Mouse (Mus musculus): ENCODE results near the gene Gm21119.
"Not testable (repeated sequence)": the region's sequence is repeated elsewhere in the genome, so short reads cannot be mapped to it uniquely, and the experiment has no call there.

Gene Gm21119

DNA sequence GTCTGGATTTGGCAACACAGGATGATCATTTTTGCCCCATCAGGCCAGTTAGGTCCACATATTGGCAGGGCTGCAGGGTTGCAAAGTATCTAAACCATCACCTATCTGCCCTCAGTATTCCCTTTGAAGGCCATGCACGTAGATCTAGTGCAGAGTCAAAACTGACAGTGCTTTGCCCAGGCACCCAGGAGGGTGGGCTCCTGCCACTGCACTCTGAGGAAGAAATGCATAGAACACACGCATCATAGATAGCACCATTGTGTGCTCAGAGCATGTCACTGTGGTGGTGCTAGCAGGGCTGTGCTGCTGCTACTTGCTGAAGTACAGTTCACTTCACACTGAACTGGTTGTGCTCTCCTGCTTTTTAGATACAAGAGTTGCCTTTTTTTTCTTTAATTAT, at the start of gene Gm21119:
Gene Gm21119, plus strand, starts transcription at position 301 of the 400 bp plus-strand sequence.
- not testable (repeated sequence) for DNase-seq (ENCODE audit: low read depth, low spot score)

DNA sequence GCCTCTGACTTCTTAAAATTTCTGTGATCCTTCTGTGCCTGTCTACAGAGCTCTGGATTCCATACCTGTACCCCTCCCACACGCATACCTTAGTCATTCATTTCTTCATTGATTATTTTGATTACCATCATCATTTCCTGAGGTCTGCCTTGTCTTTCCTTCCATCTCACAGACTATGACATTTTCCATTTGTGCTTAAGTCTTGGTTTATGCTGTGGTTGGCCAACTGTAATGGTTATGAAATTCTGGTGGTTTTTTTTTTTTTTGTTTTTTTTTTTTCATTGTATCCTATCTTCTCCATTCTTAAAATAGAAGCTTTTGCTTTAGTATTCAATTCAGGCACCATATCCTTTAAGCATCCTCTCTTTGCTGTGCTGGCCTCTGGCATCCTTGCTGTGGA, 48.0 kb upstream of the Gm21119 start:
- not testable (repeated sequence) for DNase-seq (ENCODE audit: low read depth, low spot score)

DNA sequence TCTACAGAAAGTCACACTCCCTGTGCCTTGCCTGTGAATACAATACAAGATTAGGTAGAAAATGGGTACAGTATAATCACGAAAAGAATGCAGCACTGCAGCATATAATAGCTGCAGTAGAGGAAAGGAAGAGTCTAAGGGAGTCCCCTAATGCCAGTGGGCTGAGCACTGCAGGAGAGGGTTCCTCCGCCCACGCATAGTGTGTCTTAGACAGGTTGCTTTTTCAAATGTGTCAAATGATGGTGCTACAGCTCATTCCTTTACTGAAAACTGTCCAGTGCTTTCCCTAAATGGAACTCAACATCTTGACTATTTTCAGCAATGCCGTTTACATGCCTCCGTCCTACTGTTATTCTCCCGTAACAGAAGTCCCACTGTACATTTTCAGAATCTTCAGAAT, 33.6 kb upstream of the Gm21119 start:
- not testable (repeated sequence) for DNase-seq (ENCODE audit: low read depth, low spot score)

DNA sequence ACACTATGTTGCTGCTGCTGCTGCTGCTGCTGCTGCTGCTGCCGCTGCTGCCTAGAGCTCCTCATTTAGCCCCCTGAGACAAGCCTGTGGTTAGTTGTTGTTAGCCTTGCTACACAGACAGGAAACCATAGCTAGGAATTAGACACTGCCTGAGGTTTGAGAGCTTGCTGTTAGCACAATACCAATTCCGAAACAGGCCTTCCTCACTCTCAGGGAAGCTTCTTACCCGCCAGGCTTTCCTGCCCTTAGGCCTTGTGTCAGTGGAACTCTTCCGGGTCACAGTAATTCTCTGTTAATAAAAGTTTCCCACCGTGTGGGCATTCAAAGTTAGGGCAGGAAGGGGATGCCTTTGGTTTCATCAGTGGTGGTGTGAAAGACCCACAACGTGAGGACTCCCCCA, 31.9 kb upstream of the Gm21119 start:
- not testable (repeated sequence) for DNase-seq (ENCODE audit: low read depth, low spot score)

DNA sequence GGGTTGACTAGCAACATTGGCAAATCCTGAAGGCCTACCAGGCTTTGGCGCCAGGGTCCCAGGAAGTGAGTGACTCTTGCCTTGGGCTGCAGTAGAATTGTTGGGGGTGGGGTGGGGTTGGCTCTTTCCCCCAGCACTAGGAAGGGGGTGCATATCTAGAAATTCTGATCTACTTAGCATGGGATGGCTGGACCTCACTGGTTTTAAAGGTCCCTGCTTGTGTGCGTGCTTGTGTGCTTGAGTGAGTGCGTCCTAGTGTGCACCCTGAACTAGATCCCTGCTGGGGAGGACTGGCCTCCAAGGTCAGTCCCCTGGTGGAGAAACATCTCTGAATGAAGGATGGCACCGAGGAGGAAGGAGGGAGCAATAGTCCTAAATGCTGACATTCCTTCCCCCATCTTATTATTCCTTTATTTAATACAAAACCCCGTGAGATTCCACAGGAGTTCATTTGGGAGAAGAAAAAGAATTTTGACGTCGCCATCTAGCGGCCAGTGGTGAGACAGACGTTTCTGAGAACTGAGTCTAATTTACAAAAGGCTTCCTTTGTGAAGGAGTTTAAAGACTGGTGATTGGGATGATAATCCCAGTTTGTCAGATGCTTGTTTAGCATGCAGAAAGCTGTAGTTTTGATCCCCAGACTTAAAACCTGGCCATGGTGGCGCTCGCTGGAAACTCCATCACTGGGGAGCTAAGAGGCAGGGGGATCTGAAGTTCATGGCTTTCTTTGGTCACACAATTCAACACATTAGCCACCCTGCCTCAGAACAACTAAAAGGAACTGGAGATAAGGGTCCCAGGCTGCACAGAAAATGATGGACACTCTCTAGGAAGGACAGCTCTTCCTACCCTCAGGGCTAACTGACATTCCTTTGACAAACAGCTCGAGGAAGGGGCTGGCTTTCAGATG, 26.2 kb upstream of the Gm21119 start:
- DNase-seq (ENCODE audit: low read depth, low spot score) = peak; percentile 19

DNA sequence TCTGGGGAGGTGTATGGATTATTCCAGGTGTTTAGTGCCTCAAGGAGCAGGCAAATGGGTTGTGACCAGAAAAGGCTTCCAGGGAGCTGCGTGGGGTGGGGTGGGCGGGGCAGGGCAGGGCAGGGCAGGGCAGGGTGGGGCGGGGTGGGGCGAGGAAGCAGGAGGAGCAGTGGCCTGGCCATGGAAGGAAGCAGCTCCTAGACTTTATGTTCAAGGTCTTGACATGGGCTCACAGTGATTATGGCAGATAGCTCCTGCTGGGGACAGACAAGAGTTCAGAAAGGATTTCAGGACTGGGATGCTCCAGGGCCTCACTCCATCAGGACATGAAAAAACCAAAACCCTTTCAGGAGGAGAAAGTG, 25.6 kb upstream of the Gm21119 start:
- not testable (repeated sequence) for DNase-seq (ENCODE audit: low read depth, low spot score)

DNA sequence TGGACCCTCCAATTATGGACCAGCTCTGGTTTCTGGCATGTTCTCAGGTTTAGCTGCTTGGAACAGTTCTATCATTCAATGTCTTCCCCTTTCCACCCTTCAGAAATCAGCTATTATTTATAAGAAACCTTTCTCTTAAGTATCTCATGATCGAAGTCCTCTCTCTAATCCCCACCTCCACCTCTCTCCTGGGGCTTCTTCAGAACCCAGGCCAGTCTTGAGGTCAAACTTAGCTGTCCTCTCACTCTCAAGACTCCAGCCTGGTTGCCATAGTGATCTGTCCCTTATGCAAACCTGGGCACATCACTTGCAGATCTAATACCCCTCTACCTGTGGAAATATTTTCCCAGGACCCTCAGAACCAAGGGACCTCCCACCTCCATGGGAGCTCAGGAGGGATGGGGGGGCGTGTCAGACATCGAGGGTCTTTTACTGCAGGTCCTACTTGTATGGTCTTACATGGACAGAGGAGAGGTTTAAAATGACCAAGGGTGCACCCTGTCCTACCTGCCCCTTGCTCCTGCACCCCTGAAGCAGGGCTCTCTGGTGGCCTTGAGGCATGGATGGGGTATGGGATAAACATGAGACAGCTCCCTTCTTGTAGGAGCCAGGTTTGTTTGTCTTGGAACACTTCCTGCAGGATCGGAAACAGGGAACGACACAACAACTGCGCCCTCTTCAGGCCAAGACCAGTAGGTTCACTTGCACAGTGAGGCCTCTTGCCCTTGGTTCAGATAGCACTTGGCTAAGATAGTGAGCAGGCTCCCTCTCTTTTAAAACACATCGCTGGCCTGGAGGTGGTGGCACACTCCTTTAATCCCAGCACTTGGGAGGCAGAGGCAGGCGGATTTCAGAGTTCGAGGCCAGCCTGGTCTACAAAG, 24.4 kb upstream of the Gm21119 start:
- peak; percentile 8 for DNase-seq (ENCODE audit: low read depth, low spot score)

DNA sequence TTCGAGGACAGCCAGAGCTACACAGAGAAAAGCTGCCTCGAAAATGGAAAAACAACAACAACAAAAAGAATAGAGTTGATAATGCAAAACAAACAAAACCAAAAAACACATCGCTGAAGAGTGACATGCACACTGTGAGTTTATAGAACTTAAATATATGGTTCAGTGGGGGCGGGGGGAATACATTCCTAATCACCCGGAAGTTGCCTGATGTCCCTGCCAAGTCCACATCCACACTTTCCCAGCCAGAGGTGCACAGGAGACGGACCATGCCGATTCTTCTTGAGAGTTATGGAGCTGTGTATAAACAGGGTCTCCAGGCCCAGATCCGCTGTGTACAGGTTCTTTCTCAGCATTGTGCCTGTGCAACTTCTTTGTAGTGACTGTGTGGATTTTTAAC, 23.7 kb upstream of the Gm21119 start:
- DNase-seq (ENCODE audit: low read depth, low spot score) = not testable (repeated sequence)

DNA sequence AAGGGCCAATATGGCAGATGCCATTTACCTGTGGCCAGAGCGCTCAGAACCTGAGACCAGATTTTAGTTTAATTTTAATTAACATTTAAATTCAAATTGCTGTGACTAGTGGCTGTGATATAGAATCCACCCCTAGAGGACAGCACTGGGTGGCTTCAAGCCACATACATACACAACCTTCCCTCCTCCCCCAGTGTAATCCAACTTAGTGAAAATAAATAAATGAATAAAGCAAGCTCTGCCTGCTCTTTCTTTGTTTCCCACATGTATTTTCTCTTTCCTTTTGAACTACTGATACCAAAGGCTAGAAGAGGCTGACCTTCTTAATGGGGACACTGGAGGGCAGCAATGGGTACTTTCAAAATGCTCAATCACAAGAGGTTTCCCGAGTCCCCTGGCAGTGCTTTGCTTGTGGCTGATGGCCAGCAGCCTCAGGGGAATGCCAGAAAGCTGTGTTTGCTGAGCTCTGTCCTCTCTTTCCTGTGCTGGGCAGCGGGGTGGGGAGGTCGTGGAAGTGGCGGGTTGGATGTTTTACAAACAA, 21.9 kb upstream of the Gm21119 start:
- DNase-seq (ENCODE audit: low read depth, low spot score) = not testable (repeated sequence)

DNA sequence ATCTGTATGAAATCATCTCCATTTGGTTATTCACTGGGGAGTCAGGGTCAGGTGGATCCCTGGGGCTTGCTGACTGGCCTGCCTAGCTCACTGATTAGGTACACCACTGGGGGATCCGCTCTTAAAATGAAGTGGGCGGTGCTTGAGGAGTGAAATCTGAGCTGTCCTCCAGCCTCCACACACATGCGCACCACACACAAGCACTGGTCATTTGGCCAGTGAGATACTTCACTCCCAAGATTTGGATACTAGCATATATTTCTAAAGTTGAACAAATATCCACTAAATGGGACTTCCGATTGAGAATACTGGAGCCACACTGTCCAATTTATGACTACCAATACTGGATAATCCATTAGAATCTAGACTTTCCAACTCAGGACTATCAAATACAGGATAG, 20.9 kb upstream of the Gm21119 start:
- not testable (repeated sequence) for DNase-seq (ENCODE audit: low read depth, low spot score)

DNA sequence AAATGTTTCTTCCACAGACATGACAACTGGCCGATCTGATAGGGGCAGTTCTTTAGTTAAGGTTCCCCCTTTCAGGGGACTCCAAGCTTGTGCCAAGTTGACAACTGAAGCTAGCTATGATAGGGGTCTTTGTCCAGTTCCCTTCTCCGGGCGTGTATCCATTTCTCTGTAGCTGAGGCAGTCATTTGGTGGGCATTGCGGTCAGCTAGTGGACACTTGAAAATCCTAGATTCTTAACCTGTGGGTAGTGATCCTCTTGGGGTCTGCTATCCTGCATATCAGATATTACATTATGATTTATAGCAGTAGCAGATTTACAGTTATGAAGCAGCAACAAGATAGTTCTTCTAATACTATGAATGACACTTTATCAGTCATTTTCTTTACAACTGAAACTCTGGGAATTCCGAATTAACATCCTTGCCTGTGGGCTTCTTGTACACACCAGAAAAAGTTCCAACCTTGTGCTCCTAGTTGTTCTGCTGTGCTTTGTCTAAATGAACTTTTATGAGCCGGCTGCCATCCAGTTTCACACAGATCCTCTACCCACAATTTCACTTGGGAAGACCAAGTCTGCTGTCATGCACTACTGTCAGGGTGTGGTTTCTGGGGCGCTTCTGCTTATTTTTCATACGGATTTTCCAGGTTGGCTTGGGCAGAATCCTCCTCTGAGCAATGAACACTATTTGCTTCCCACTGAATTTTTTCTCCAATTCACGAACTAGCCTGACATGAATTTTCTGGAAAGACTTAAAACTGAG, 18.5 kb upstream of the Gm21119 start:
- not testable (repeated sequence) for DNase-seq (ENCODE audit: low read depth, low spot score)

DNA sequence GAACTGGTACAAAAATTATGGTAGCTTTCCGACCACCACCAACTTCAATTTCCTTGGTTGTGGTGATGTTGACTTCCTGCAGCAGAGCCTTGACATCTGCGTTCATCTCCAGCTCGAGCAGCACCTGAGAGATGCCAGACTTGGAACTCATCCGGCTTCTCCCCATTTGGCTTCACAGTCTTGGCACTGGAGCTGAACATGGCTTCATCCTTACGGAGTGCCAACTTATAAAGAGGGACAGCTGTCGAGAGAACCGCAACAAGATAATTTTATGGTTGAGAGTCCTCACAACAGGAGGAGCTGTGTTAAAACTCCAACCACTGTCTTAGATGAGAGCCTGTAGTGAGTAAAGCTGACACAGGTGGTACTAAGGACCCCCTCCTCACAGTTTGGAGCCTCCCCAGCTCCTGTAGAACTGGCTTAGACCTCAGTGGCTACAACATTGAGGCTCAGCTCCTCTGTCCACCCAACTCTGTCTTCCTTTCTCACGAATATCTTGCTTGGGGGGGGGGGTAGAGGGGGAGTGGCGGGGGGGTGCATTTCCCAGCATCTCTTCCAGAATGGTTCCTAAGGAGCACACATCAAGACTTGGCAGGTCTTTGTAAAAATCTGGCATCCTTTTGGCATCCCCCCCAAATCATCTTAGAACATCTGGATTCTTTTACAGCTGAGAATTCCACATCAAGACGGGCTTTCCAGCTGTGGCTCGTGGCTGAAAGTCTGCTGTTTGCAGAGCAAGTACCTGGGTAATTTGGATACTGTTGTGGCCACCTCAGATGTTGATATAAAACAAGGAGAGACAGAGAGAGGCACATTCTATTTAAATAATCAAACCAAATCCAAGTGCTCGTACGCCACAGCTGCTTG, 17.6 kb upstream of the Gm21119 start:
- peak; percentile 4 for DNase-seq (ENCODE audit: low read depth, low spot score)

DNA sequence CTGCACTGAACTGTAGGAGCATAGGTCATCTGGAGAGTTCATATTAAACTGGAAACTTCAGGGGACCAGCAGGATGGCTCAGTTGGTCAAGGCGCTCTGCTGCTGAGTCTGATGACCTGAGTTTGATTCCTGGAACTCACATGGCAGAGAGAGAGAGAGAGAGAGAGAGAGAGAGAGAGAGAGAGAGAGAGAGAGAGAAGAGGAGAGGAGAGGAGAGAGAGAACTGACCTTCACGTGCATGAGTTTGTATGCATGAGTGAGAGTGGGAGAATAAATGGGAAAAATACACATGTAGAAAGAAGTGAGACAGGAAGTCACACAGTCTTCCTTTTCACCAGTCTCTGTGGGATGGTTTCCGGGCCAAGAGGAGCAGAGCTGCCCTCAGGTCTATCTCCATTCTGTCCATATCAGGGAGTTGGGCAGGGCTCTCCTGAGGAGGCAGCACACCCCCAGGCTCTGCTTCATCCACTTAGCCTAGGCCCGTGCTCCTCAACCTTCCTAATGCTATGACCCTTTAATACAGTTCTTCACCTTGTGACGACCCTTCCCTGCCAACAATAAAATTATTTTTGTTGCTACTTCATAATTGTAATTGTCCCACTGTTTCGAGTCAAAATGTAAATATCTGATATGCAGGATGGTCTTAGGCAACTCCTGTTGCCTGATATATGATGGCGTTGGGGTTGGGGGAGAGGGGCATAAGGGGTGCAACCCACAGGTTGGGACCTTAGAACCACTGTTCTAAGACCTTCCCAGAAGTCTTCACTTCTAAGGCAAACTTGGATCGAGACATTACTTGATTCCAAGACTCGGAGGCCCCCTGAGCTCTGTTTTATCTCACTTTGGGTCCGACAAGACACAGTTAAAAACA, 16.2 kb upstream of the Gm21119 start:
- not testable (repeated sequence) for DNase-seq (ENCODE audit: low read depth, low spot score)

DNA sequence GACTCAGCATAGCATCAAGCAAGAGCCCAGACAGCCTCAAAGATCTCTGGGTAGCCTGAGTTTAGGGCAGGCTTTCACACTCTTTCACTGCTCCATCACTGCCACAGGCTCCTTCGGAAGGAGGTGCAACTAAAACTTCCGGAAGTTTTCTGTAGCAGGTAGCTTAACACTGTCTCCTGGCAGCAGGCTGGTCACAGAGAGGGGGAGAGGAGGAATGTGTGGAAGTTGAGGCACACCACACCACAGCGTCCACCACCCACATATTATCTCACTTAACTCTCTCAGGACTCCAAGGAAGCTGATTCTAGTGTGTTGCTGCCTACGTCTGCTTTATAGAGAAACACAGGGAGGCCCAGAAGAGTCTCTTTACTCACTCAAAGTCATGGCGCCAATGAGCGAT, 15.4 kb upstream of the Gm21119 start:
- DNase-seq (ENCODE audit: low read depth, low spot score) = peak; percentile 1

DNA sequence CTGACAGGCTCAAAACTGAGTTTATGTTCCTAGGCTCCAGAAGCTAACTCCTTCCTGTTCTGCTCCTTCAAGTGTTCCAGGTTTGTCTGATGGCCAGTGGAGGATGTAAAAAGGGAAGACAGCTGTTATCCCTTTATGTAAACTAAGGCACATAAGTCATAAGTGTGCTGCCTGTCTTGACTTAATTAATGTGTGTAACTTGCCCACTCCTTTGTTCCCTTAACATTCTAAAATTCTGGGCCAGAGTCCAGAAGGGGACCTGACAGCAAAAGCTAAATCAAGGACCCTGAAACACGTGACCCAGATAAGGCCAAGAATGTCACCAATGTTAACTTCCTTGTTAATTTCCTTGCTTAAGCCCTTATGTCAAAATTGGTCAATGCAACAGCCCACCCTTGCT, 3.9 kb upstream of the Gm21119 start:
- DNase-seq (ENCODE audit: low read depth, low spot score) = not testable (repeated sequence)

DNA sequence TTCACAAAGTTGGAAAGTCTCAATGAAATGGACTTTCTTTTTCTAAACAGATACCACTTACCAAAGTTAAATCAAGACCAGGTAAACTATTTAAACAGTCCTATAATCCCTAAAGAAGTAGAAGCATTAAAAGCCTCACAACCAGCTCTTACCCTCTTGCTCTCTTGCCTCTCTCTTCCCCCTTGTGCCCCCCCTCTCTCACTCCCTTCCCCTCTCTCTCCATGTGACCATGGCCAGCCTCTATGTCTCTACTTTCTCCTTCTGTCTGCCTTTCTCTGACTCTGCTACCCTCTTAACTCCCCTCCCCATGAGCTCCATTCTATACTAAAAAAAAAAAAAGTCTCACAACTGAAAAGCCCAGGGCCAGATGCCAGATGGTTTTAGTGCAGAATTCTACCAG, 2.0 kb upstream of the Gm21119 start:
- not testable (repeated sequence) for DNase-seq (ENCODE audit: low read depth, low spot score)

DNA sequence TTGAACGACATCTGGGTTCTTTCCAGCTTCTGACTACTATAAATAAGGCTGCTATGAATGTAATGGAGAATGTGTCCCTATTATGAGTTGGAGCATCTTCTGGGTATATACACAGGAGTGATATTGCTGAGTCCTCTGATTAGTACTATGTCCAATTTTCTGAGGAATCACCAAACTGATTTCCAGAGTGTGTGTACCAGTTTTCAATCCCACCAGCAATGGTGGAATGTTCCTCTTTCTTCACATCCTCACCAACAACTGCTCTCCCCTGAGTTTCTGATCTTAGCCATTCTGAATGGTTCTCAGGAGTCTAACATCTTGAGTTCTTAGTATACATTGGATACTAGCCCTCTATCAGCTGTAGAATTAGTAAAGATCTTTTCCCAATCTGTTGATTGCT, 16.0 kb downstream of the Gm21119 start:
- DNase-seq (ENCODE audit: low read depth, low spot score) = not testable (repeated sequence)

DNA sequence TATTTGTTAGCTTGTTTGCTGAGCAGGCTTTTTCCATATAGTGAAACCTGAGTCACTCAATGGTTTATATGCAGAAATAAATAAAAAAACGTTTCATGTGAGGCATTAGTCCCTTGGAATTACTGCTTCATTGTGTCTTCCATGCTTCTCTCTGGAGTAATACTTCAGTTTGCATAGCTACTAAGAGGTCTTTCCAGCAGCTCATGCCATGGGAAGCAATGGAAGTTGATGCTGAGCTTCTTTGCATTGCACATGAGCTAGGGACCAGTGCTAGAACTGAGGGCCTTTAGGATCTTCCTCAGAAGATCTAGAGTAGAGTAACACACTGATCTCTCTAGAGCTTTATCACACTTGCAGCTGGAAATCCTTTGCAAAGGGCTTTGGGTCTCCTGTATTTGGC, 23.2 kb downstream of the Gm21119 start:
- DNase-seq (ENCODE audit: low read depth, low spot score) = not testable (repeated sequence)

DNA sequence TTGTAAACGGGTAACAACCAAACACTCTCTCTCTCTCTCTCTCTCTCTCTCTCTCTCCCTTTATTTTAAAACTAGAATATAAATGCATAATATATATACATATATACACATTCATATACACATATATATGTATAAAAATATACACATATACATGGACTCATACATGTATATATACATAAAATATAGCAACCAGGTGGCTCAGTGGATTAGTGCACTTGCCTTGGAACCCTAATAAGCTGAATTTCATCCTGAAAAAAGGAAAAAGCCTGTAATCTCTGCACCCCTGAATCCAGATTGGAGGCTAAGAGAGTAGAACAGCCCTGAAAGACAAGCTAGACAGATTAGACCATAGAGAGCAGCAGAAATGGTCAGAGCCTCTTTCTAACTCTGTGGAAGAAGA, 28.8 kb downstream of the Gm21119 start:
- not testable (repeated sequence) for DNase-seq (ENCODE audit: low read depth, low spot score)
